Mouse (Mus musculus): ENCODE results near the gene Sh3bgrl3. TPM values are rescaled to one million over a fixed set of nuclear protein-coding genes. Genes with fewer than 3 reads are reported as not detected.
"Not testable (repeated sequence)": the region's sequence is repeated elsewhere in the genome, so short reads cannot be mapped to it uniquely, and the experiment has no call there.

Gene Sh3bgrl3
- polyA plus RNA-seq (2011; ENCODE audit: insufficient read length, low read depth, missing spikeins) = 317 and 335 TPM in 2 replicates

- Histone ChIP-seq H3K4me3 (ENCODE audit: insufficient read depth, low read length) (peak within 1 kb of the TSS; percentile 62), H3K27ac (ENCODE audit: insufficient read depth, low read length) (peak within 1 kb of the TSS; percentile 29; the same call in 1 of the 2 replicates), H3K4me1 (ENCODE audit: control insufficient read depth, insufficient read depth, low read length) (peaks cover 2% of the 10 kb centered on the region; the same call in 1 of the 2 replicates)
- TF ChIP-seq CTCF (IDR thresholded peaks at IDR 0.05; ENCODE audit: borderline replicate concordance, insufficient read depth, low read length) (no peak), POLR2A (IDR thresholded peaks at IDR 0.05; ENCODE audit: low read depth, low read length) (peak; percentile 96)
Measured at GRCm38 (mm10) chr4:134128221-134128982, at the start of gene Sh3bgrl3. Sh3bgrl3 (minus strand) TSS chr4:134128789.

DNA sequence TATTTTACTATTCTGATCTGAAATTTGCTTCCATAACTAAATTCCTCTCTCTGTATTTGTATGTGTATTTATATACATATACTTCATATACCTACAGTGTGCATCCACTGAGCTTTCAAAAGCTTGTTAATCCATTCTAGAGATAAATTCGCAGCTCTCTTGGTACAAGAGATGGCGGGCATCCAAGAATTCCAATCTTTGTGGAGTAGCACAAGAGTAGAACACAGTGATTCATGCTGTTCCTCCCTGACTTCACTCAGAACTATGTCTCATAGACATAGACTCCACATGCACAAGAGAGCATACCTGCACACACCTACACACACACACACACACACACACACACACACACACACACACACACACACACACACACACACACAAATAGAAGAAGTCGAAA lies 43.8 kb upstream of the Sh3bgrl3 start:
- no peak overlapping the region for H3K27ac ChIP-seq (ENCODE audit: insufficient read depth, low read length)
- TF ChIP-seq CTCF (IDR thresholded peaks at IDR 0.05; ENCODE audit: borderline replicate concordance, insufficient read depth, low read length) = no peak
- no peak for TF ChIP-seq POLR2A (IDR thresholded peaks at IDR 0.05; ENCODE audit: low read depth, low read length)
- no peaks in the 10 kb centered on the region for H3K4me1 ChIP-seq (ENCODE audit: control insufficient read depth, insufficient read depth, low read length)
- H3K4me3 ChIP-seq (ENCODE audit: insufficient read depth, low read length) = no peak overlapping the region

- TF ChIP-seq POLR2A (IDR thresholded peaks at IDR 0.05; ENCODE audit: low read depth, low read length) (no peak), CTCF (IDR thresholded peaks at IDR 0.05; ENCODE audit: borderline replicate concordance, insufficient read depth, low read length) (no peak)
- Histone ChIP-seq H3K4me1 (ENCODE audit: control insufficient read depth, insufficient read depth, low read length) (no peaks in the 10 kb centered on the region), H3K4me3 (ENCODE audit: insufficient read depth, low read length) (no peak overlapping the region), H3K27ac (ENCODE audit: insufficient read depth, low read length) (no peak overlapping the region)
Measured at GRCm38 (mm10) chr4:134166906-134167305, 38.3 kb upstream of the Sh3bgrl3 start.

GRCm38 (mm10) chr4:134165548-134166465 lies 37.2 kb upstream of the Sh3bgrl3 start:
- Histone ChIP-seq H3K4me3 (ENCODE audit: insufficient read depth, low read length) (no peak overlapping the region), H3K27ac (ENCODE audit: insufficient read depth, low read length) (no peak overlapping the region), H3K4me1 (ENCODE audit: control insufficient read depth, insufficient read depth, low read length) (no peaks in the 10 kb centered on the region)
- TF ChIP-seq CTCF (IDR thresholded peaks at IDR 0.05; ENCODE audit: borderline replicate concordance, insufficient read depth, low read length) = no peak
- TF ChIP-seq POLR2A (IDR thresholded peaks at IDR 0.05; ENCODE audit: low read depth, low read length) = no peak

DNA sequence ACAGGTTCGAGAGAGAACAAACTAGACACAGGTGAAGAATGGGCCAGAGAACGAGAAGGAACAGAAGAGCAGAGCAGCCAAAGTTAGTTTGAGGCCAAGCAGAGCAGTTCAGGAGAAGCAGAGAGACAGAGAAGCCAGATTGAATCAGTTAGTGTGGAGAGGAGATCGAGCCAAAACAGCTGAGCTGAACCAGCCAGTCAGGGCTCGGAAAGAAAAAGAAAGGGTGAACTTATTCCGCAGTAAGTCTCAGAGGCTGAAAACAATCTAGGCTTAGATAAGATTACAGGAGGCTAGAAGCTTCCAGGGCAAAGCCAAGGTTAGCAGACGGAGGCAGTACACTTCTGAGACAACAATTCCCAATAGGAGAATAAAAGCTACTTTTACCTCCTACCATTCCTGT lies 36.4 kb upstream of the Sh3bgrl3 start:
- no peak overlapping the region for H3K4me3 ChIP-seq (ENCODE audit: insufficient read depth, low read length)
- no peak for TF ChIP-seq CTCF (IDR thresholded peaks at IDR 0.05; ENCODE audit: borderline replicate concordance, insufficient read depth, low read length)
- H3K27ac ChIP-seq (ENCODE audit: insufficient read depth, low read length) = no peak overlapping the region
- H3K4me1 ChIP-seq (ENCODE audit: control insufficient read depth, insufficient read depth, low read length) = no peaks in the 10 kb centered on the region

DNA sequence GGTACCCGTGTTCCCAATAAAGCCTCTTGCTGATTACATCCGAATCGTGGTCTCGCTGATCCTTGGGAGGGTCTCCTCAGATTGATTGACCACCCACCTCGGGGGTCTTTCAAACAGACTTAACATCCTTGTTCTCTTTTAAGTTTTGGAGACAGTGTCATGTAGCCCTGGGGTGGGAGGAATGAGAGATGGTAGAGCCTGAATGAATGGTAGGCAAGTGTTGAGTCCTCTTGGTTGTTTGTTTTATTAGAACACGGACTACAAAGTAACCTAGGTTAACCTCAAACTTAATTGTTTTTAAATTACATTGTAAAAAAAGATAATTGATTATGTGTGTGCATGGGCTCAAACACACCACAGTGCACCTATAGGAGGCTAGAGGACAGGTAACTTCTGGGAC lies 36.0 kb upstream of the Sh3bgrl3 start:
- Histone ChIP-seq H3K27ac (ENCODE audit: insufficient read depth, low read length) (no peak overlapping the region), H3K4me1 (ENCODE audit: control insufficient read depth, insufficient read depth, low read length) (no peaks in the 10 kb centered on the region), H3K4me3 (ENCODE audit: insufficient read depth, low read length) (no peak overlapping the region)
- no peak for TF ChIP-seq CTCF (IDR thresholded peaks at IDR 0.05; ENCODE audit: borderline replicate concordance, insufficient read depth, low read length)
- TF ChIP-seq POLR2A (IDR thresholded peaks at IDR 0.05; ENCODE audit: low read depth, low read length) = no peak

GRCm38 (mm10) chr4:134160071-134160470 lies 31.5 kb upstream of the Sh3bgrl3 start:
- Histone ChIP-seq H3K27ac (ENCODE audit: insufficient read depth, low read length) (peak overlapping the region; percentile 35), H3K4me3 (ENCODE audit: insufficient read depth, low read length) (peak overlapping the region; percentile 44)
- not testable (repeated sequence) for H3K4me1 ChIP-seq (ENCODE audit: control insufficient read depth, insufficient read depth, low read length)

- peaks cover 7% of the 10 kb centered on the region for H3K4me1 ChIP-seq (ENCODE audit: control insufficient read depth, insufficient read depth, low read length)
- TF ChIP-seq CTCF (IDR thresholded peaks at IDR 0.05; ENCODE audit: borderline replicate concordance, insufficient read depth, low read length) (no peak), POLR2A (IDR thresholded peaks at IDR 0.05; ENCODE audit: low read depth, low read length) (no peak)
- H3K27ac ChIP-seq (ENCODE audit: insufficient read depth, low read length) = no peak overlapping the region
- no peak overlapping the region for H3K4me3 ChIP-seq (ENCODE audit: insufficient read depth, low read length)
Measured at GRCm38 (mm10) chr4:134158774-134159173, 30.2 kb upstream of the Sh3bgrl3 start.

GRCm38 (mm10) chr4:134157558-134157957 lies 29.0 kb upstream of the Sh3bgrl3 start:
- Histone ChIP-seq H3K27ac (ENCODE audit: insufficient read depth, low read length) (0 out of 2 replicates have a peak overlapping the region, but pooled peaks have one; percentile 41), H3K4me3 (ENCODE audit: insufficient read depth, low read length) (no peak overlapping the region), H3K4me1 (ENCODE audit: control insufficient read depth, insufficient read depth, low read length) (peaks cover 7% of the 10 kb centered on the region)
- TF ChIP-seq POLR2A (IDR thresholded peaks at IDR 0.05; ENCODE audit: low read depth, low read length) = no peak
- no peak for TF ChIP-seq CTCF (IDR thresholded peaks at IDR 0.05; ENCODE audit: borderline replicate concordance, insufficient read depth, low read length)

- Histone ChIP-seq H3K4me3 (ENCODE audit: insufficient read depth, low read length) (no peak overlapping the region), H3K4me1 (ENCODE audit: control insufficient read depth, insufficient read depth, low read length) (peaks cover 8% of the 10 kb centered on the region), H3K27ac (ENCODE audit: insufficient read depth, low read length) (peak overlapping the region; percentile 44; the same call in 1 of the 2 replicates)
- TF ChIP-seq CTCF (IDR thresholded peaks at IDR 0.05; ENCODE audit: borderline replicate concordance, insufficient read depth, low read length) (no peak), POLR2A (IDR thresholded peaks at IDR 0.05; ENCODE audit: low read depth, low read length) (no peak)
Measured at GRCm38 (mm10) chr4:134156744-134157143, 28.2 kb upstream of the Sh3bgrl3 start.
